Mouse (Mus musculus): ENCODE measurements around the gene Igsf11.

Gene Igsf11

GRCm38 (mm10) chr16:38928760-38929159 lies 36.3 kb downstream of the Igsf11 start:
- intact Hi-C loops (cut with DNase I) = no loop called here

- intact Hi-C loops (cut with DNase I) = no loop called here
Measured at GRCm38 (mm10) chr16:38931519-38931918, 39.0 kb downstream of the Igsf11 start.

GRCm38 (mm10) chr16:38940805-38941204 lies 48.3 kb downstream of the Igsf11 start:
- intact Hi-C loops (cut with DNase I) = no loop called here

GRCm38 (mm10) chr16:38941275-38941674 lies 48.8 kb downstream of the Igsf11 start:
- intact Hi-C loops (cut with DNase I) = no loop called here

- intact Hi-C loops (cut with DNase I) = no loop called here
Measured at GRCm38 (mm10) chr16:38943706-38944550, 51.5 kb downstream of the Igsf11 start.

GRCm38 (mm10) chr16:38945111-38945510 lies 52.6 kb downstream of the Igsf11 start:
- intact Hi-C loops (cut with DNase I) = no loop called here

GRCm38 (mm10) chr16:38945581-38945981 lies 53.1 kb downstream of the Igsf11 start:
- intact Hi-C loops (cut with DNase I) = no loop called here

GRCm38 (mm10) chr16:38946453-38946852 lies 54.0 kb downstream of the Igsf11 start:
- intact Hi-C loops (cut with DNase I) = no loop called here

- intact Hi-C loops (cut with DNase I) = no loop called here
Measured at GRCm38 (mm10) chr16:38947141-38947879, 54.8 kb downstream of the Igsf11 start.

- intact Hi-C loops (cut with DNase I) = no loop called here
Measured at GRCm38 (mm10) chr16:38948441-38948840, 56.0 kb downstream of the Igsf11 start.

GRCm38 (mm10) chr16:38952881-38953280 lies 60.4 kb downstream of the Igsf11 start:
- intact Hi-C loops (cut with DNase I) = no loop called here

GRCm38 (mm10) chr16:38953821-38954220 lies 61.4 kb downstream of the Igsf11 start:
- intact Hi-C loops (cut with DNase I) = no loop called here

- intact Hi-C loops (cut with DNase I) = no loop called here
Measured at GRCm38 (mm10) chr16:38954501-38955288, 62.2 kb downstream of the Igsf11 start.

GRCm38 (mm10) chr16:38955296-38955695 lies 62.8 kb downstream of the Igsf11 start:
- intact Hi-C loops (cut with DNase I) = no loop called here

GRCm38 (mm10) chr16:38958801-38959200 lies 66.3 kb downstream of the Igsf11 start:
- intact Hi-C loops (cut with DNase I) = no loop called here

- intact Hi-C loops (cut with DNase I) = no loop called here
Measured at GRCm38 (mm10) chr16:38960550-38960949, 68.1 kb downstream of the Igsf11 start.

GRCm38 (mm10) chr16:38961865-38962264 lies 69.4 kb downstream of the Igsf11 start:
- intact Hi-C loops (cut with DNase I) = no loop called here

GRCm38 (mm10) chr16:38962695-38963094 lies 70.2 kb downstream of the Igsf11 start:
- intact Hi-C loops (cut with DNase I) = no loop called here

- intact Hi-C loops (cut with DNase I) = no loop called here
Measured at GRCm38 (mm10) chr16:38967026-38967425, 74.6 kb downstream of the Igsf11 start.

GRCm38 (mm10) chr16:38976151-38976550 lies 83.7 kb downstream of the Igsf11 start:
- intact Hi-C loops (cut with DNase I) = no loop called here

GRCm38 (mm10) chr16:38978546-38978945 lies 86.1 kb downstream of the Igsf11 start:
- intact Hi-C loops (cut with DNase I) = no loop called here

- intact Hi-C loops (cut with DNase I) = loop anchor here (10.0 kb wide), 1 partner anchor 76 kb away; no protein-coding TSS in a partner anchor
Measured at GRCm38 (mm10) chr16:38980546-38980945, 88.1 kb downstream of the Igsf11 start.
